Mouse (Mus musculus): Measurements from ENCODE around the gene Aspdh. TPM values are rescaled to one million over a fixed set of nuclear protein-coding genes. Genes with fewer than 3 reads are reported as not detected.

Aspdh gene
- 0.36 TPM in 1 of 2 replicates, not detected in the other for polyA plus RNA-seq (2015; fragmentation: Nextera tagmentation; extraction: Ambion mirVana)

DNA sequence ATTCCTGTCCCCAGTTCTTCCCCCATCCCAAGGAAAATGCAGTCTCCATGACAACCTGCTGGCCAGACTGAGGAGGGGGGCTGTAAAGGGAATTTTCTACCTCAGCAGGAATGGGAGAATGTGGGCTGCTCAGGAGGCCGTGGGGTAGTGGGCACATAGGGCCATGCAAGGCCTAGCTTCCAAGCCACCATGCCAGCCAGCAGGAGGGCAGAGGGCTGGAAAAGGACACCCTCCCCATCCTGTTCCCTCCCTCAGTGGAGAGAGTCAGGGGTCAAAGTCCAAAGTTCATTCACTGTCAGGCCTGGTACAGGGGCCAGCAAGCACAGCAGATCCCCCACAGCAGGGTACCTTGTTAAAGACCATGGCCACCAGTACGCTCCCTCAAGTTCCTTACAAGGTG, at the start of gene Aspdh:
TSS of gene Aspdh (plus strand) at position 281 of the 400 bp plus-strand sequence.
- H3K4me1 ChIP-seq = peaks cover 24% of the 10 kb centered on the region
- H3K9me3 ChIP-seq = no peaks in the 10 kb centered on the region
- no peak within 1 kb of the TSS for H3K9ac ChIP-seq
- no peak within 1 kb of the TSS for H3K4me2 ChIP-seq (replicated peaks)
- no peak within 1 kb of the TSS for H3K4me3 ChIP-seq
- H3K27ac ChIP-seq = no peak within 1 kb of the TSS
- 44% methylated on average over 2 of the region's 2 CpGs for WGBS
- peaks cover 59% of the 10 kb centered on the region for H3K27me3 ChIP-seq
- ATAC-seq (ENCODE audit: low FRiP score, low read depth) = no peak
- peaks cover 12% of the 10 kb centered on the region; the same call in 1 of the 2 replicates for H3K36me3 ChIP-seq

- 0 out of 2 replicates have a peak, but pooled peaks have one; percentile 17 for ATAC-seq (ENCODE audit: low FRiP score, low read depth)
- Histone ChIP-seq H3K9ac (peak overlapping the region; percentile 45; the same call in 1 of the 2 replicates), H3K4me3 (peak overlapping the region; percentile 64), H3K9me3 (no peaks in the 10 kb centered on the region), H3K27me3 (peaks cover 79% of the 10 kb centered on the region), H3K27ac (no peak overlapping the region), H3K36me3 (no peaks in the 10 kb centered on the region), H3K4me1 (peaks cover 25% of the 10 kb centered on the region), H3K4me2 (replicated peaks) (peak overlapping the region; percentile 81)
- 2% methylated on average over 8 of the region's 8 CpGs for WGBS
Measured at GRCm38 (mm10) chr7:44427666-44428065, 37.5 kb upstream of the Aspdh start.

- Histone ChIP-seq H3K27ac (no peak overlapping the region; the same call in 1 of the 2 replicates), H3K9me3 (no peaks in the 10 kb centered on the region), H3K4me1 (peaks cover 25% of the 10 kb centered on the region), H3K9ac (peak overlapping the region; percentile 78), H3K27me3 (peaks cover 76% of the 10 kb centered on the region), H3K36me3 (no peaks in the 10 kb centered on the region), H3K4me2 (replicated peaks) (peak overlapping the region; percentile 81), H3K4me3 (peak overlapping the region; percentile 64)
- WGBS = under 1% methylated on average over 17 of the region's 38 CpGs
- ATAC-seq (ENCODE audit: low FRiP score, low read depth) = peak; percentile 41; the same call in 1 of the 2 replicates
Measured at GRCm38 (mm10) chr7:44428171-44428950, 36.8 kb upstream of the Aspdh start.

- under 1% methylated on average over 30 of the region's 69 CpGs for whole genome bisulfite sequencing
- H3K9ac ChIP-seq = peak within 1 kb of the TSS; percentile 78
- H3K27me3 ChIP-seq = peaks cover 78% of the 10 kb centered on the region
- no peak within 1 kb of the TSS; the same call in 1 of the 2 replicates for H3K27ac ChIP-seq
- H3K9me3 ChIP-seq = no peaks in the 10 kb centered on the region
- 0 out of 2 replicates have a peak, but pooled peaks have one; percentile 17 for ATAC-seq (ENCODE audit: low FRiP score, low read depth)
- peak within 1 kb of the TSS; percentile 64 for H3K4me3 ChIP-seq
- H3K4me2 ChIP-seq (replicated peaks) = peak within 1 kb of the TSS; percentile 81
- H3K4me1 ChIP-seq = peaks cover 25% of the 10 kb centered on the region
- H3K36me3 ChIP-seq = no peaks in the 10 kb centered on the region
Measured at GRCm38 (mm10) chr7:44428968-44429521, 36.1 kb upstream of the Aspdh start, which contains the start of gene Lrrc4b. Gene Lrrc4b, plus strand, starts transcription at chr7:44429018.

DNA sequence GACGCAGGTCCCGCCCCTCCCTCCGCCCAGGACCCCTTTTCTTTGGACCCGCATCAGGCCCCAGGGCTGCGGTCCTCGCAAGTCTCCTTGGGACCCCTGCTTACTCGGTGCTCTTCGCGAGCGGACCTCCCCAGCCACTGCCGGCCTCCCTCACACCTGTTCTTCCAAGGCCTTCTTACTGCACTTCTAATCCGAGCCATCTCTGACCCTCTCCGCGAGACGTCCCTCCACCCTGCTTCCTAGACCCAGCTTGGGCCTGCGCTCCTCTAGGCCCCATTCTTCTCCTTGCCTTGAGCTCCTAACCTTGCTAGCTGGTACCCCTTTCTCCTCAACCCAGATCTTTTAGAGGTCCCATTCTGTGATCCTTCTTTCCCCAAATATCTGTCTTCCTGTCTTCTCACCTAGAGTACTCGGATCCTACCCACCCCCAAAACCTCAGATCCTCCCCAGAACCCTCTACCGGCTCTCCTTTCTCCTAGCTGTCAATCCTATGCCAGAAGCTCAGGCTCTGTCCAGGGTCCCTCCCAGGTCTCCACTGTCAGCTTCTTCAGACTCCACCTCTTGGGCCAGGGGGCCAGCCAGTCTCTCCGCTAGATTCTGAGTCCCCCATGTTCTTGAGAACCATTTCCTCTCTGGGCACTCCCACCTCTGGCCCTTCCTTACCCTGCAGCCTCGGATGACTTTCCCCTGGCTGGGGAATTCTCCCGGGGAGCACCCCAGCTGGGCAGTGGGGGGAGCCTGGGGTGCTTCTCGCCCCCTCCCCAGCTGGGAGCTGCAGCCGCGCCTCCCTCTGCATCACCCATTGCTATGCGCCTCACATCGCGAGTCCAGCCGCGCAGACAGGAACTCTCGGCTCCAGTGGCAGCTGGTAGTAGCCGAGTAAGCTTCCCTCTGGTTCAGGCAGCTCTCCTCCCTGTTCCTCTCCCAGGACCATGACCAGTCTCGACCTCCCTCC, 35.4 kb upstream of the Aspdh start:
- Histone ChIP-seq H3K4me3 (peak overlapping the region; percentile 64), H3K9ac (peak overlapping the region; percentile 78), H3K27ac (no peak overlapping the region), H3K4me2 (replicated peaks) (peak overlapping the region; percentile 81), H3K4me1 (peaks cover 25% of the 10 kb centered on the region), H3K9me3 (no peaks in the 10 kb centered on the region), H3K36me3 (no peaks in the 10 kb centered on the region), H3K27me3 (peaks cover 85% of the 10 kb centered on the region)
- ATAC-seq (ENCODE audit: low FRiP score, low read depth) = no peak
- 3% methylated on average over 32 of the region's 32 CpGs for WGBS

DNA sequence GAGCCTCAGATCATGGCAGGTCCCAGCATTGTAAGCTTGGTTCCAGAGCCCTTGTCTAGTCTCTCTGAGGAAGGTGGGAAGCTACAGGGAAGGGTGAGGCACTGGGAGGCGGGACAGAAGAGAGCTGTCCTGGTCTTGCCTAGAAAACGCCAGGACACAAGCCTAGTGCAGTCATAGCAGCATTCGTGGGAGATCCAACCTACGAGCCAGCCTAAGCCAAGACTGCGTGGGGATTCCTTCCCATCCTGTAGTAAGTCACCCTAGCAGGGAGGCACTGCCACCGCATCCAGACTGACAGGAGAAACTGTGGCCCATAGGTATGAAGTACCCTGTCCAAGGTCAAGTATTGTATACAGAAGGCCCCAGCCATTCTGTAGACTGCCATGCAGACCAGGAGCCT, 32.6 kb upstream of the Aspdh start:
- peaks cover 87% of the 10 kb centered on the region for H3K27me3 ChIP-seq

DNA sequence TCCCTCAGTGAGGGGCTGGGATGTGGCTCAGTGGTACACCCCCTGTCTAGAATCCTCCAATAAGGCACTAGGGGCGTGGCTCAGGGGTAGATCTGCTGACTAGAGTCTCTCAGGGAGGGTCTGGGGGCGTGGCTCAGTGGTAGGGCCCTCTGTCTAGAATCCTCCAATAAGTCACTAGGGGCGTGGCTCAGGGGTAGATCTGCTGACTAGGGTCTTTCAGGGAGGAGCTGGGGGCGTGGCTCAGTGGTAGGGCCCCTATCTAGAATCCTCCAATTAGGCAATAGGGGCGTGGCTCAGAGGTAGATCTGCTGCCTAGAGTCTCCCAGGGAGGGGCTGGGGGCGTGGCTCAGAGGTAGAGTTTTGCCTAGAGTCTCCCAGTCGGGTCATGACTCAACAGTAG, 31.8 kb upstream of the Aspdh start:
- H3K27ac ChIP-seq = no peak overlapping the region
- peaks cover 14% of the 10 kb centered on the region for H3K4me1 ChIP-seq
- peaks cover 87% of the 10 kb centered on the region for H3K27me3 ChIP-seq
- WGBS = 2% methylated on average over 7 of the region's 7 CpGs
- 0 out of 2 replicates have a peak, but pooled peaks have one; percentile 20 for ATAC-seq (ENCODE audit: low FRiP score, low read depth)
- H3K4me2 ChIP-seq (replicated peaks) = no peak overlapping the region
- H3K4me3 ChIP-seq = no peak overlapping the region
- no peaks in the 10 kb centered on the region for H3K9me3 ChIP-seq
- H3K36me3 ChIP-seq = no peaks in the 10 kb centered on the region
- H3K9ac ChIP-seq = no peak overlapping the region

More for the DNA sequence above, 32.6 kb upstream of the Aspdh start:
- Histone ChIP-seq H3K27ac (no peak overlapping the region), H3K4me2 (replicated peaks) (no peak overlapping the region), H3K4me3 (no peak overlapping the region), H3K9me3 (no peaks in the 10 kb centered on the region), H3K9ac (no peak overlapping the region), H3K4me1 (peaks cover 21% of the 10 kb centered on the region), H3K36me3 (no peaks in the 10 kb centered on the region)
- ATAC-seq (ENCODE audit: low FRiP score, low read depth) = no peak
- 68% methylated on average over 6 of the region's 6 CpGs for WGBS

- Histone ChIP-seq H3K27me3 (peaks cover 90% of the 10 kb centered on the region), H3K36me3 (no peaks in the 10 kb centered on the region), H3K9me3 (no peaks in the 10 kb centered on the region), H3K27ac (no peak overlapping the region), H3K4me1 (peaks cover 12% of the 10 kb centered on the region), H3K4me3 (no peak overlapping the region), H3K4me2 (replicated peaks) (no peak overlapping the region), H3K9ac (no peak overlapping the region)
- 52% methylated on average over 9 of the region's 9 CpGs for WGBS
- no peak for ATAC-seq (ENCODE audit: low FRiP score, low read depth)
Measured at GRCm38 (mm10) chr7:44434089-44434488, 31.1 kb upstream of the Aspdh start.

- peaks cover 90% of the 10 kb centered on the region for H3K27me3 ChIP-seq
- H3K4me1 ChIP-seq = no peaks in the 10 kb centered on the region
- H3K27ac ChIP-seq = no peak overlapping the region
- H3K9me3 ChIP-seq = no peaks in the 10 kb centered on the region
- no peaks in the 10 kb centered on the region for H3K36me3 ChIP-seq
- no peak for ATAC-seq (ENCODE audit: low FRiP score, low read depth)
- WGBS = 70% methylated on average over 5 of the region's 5 CpGs
- no peak overlapping the region for H3K4me3 ChIP-seq
- H3K9ac ChIP-seq = no peak overlapping the region
- H3K4me2 ChIP-seq (replicated peaks) = no peak overlapping the region
Measured at GRCm38 (mm10) chr7:44435796-44436195, 29.4 kb upstream of the Aspdh start.

DNA sequence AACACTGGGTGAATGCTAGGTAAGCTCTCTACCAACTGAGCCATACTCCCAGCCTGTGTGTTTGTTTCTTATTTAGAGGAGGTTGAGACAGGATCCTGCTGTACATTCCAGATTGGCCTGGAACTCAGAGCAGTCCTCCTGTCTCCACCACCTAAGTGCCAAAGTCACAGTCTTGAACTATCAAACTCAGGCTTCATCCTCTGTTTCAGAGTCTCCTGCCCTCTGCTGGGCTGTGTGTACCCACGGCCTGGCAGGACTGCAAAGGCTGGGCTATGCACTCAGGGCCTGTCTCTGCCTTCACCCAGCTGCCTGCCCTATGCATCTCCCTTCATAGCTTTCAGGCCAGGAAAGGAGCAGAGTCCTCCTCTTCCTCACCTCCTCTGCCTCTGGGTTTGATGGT, 28.9 kb upstream of the Aspdh start:
- peaks cover 90% of the 10 kb centered on the region for H3K27me3 ChIP-seq
- no peak for ATAC-seq (ENCODE audit: low FRiP score, low read depth)
- no peaks in the 10 kb centered on the region for H3K36me3 ChIP-seq
- H3K9me3 ChIP-seq = no peaks in the 10 kb centered on the region
- 6% methylated on average over 1 of the region's 1 CpGs for WGBS
- H3K4me3 ChIP-seq = no peak overlapping the region
- no peak overlapping the region for H3K9ac ChIP-seq
- no peaks in the 10 kb centered on the region for H3K4me1 ChIP-seq
- no peak overlapping the region for H3K4me2 ChIP-seq (replicated peaks)
- no peak overlapping the region for H3K27ac ChIP-seq

- H3K27ac ChIP-seq = no peak overlapping the region
- ATAC-seq (ENCODE audit: low FRiP score, low read depth) = no peak
- H3K36me3 ChIP-seq = no peaks in the 10 kb centered on the region
- no peak overlapping the region for H3K4me3 ChIP-seq
- H3K9me3 ChIP-seq = no peaks in the 10 kb centered on the region
- peaks cover 7% of the 10 kb centered on the region for H3K4me1 ChIP-seq
- 61% methylated on average over 1 of the region's 1 CpGs for WGBS
- H3K9ac ChIP-seq = no peak overlapping the region; the same call in 1 of the 2 replicates
- no peak overlapping the region for H3K4me2 ChIP-seq (replicated peaks)
- peaks cover 90% of the 10 kb centered on the region for H3K27me3 ChIP-seq
Measured at GRCm38 (mm10) chr7:44437188-44437587, 28.0 kb upstream of the Aspdh start.

Data from limb, embryonic 13.5 days (tissue).